Mouse (Mus musculus) erythroblast, embryonic 14.5 days (primary cell): Measurements from ENCODE around the gene Cpm.

ENCODE experiments used
- GATA1 ChIP-seq: IDR thresholded peaks from 2 replicates; pipeline ENCODE4 v1.6.1; 2012; ENCODE audit warnings: low read length, inconsistent platforms, mixed read lengths
- TAL1 ChIP-seq: IDR thresholded peaks from 3 replicates; pipeline ENCODE4 v1.6.1; 2012; ENCODE audit warnings: low read length, inconsistent platforms, mixed read lengths

GRCm38 (mm10) chr10:117637745-117638577, 8.7 kb downstream of the Cpm start:
- TF ChIP-seq GATA1 (no peak), TAL1 (no peak)
